Mouse (Mus musculus): Measurements from ENCODE around the gene Tnfaip2. TPM values are rescaled to one million over a fixed set of nuclear protein-coding genes. Genes with fewer than 3 reads are reported as not detected.

Tnfaip2 gene
- polyA plus RNA-seq, 1 experiment from 2014 or later: 1.9 TPM

DNA sequence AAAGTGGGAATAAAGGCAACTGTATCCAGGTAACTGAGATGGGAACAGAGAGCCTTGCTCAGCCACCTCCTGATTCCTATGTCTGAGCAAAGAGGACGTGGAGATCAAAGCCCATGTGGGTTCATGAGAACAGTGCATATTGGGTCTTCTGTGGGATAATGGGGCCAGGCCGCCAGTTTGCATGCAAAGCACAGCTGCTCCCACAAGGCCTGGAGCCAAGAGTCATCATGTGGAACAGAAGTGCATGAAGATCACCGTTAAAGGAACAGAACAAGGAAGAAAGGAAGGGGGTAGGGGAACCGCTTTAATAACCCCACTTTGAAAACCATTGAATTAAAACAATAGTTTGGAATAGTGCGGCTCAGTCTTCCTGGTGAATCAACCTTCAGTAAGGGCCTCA lies 30.6 kb downstream of the Tnfaip2 start:
- H3K4me2 ChIP-seq: no peak overlapping the region
- H3K27ac ChIP-seq (replicated peaks): no peak overlapping the region
- H3K9ac ChIP-seq: no peak overlapping the region
- ATAC-seq (ENCODE audit: low read depth): no peak
- H3K4me3 ChIP-seq: no peak overlapping the region
- no peaks in the 10 kb centered on the region for H3K9me3 ChIP-seq
- H3K36me3 ChIP-seq: no peaks in the 10 kb centered on the region
- WGBS: 46% methylated on average over 5 of the region's 5 CpGs
- peaks cover 13% of the 10 kb centered on the region; the same call in 1 of the 2 replicates for H3K4me1 ChIP-seq (replicated peaks)
- H3K27me3 ChIP-seq: peaks cover 8% of the 10 kb centered on the region

DNA sequence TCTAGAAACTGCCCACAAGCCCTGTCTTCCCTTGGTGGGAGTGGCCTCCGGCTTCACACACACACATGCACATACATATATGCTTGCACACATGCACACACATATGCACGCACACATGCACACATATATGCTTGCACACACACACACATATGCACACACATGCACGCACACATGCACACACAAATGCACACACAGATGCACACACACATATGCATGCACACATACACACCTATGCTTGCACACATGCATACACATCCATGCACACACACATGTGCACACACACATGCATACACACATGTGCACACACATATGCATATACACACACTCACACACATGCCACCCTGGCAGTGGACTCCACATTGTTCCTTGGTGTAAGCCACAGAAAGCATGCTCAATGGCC lies 32.1 kb downstream of the Tnfaip2 start:
- no peak for ATAC-seq (ENCODE audit: low read depth)
- no peak overlapping the region for H3K4me2 ChIP-seq
- no peak overlapping the region for H3K9ac ChIP-seq
- H3K36me3 ChIP-seq: no peaks in the 10 kb centered on the region
- peaks cover 13% of the 10 kb centered on the region; the same call in 1 of the 2 replicates for H3K4me1 ChIP-seq (replicated peaks)
- H3K9me3 ChIP-seq: no peaks in the 10 kb centered on the region
- H3K27ac ChIP-seq (replicated peaks): no peak overlapping the region
- H3K27me3 ChIP-seq: peaks cover 4% of the 10 kb centered on the region
- WGBS: 94% methylated on average over 3 of the region's 3 CpGs
- no peak overlapping the region for H3K4me3 ChIP-seq

DNA sequence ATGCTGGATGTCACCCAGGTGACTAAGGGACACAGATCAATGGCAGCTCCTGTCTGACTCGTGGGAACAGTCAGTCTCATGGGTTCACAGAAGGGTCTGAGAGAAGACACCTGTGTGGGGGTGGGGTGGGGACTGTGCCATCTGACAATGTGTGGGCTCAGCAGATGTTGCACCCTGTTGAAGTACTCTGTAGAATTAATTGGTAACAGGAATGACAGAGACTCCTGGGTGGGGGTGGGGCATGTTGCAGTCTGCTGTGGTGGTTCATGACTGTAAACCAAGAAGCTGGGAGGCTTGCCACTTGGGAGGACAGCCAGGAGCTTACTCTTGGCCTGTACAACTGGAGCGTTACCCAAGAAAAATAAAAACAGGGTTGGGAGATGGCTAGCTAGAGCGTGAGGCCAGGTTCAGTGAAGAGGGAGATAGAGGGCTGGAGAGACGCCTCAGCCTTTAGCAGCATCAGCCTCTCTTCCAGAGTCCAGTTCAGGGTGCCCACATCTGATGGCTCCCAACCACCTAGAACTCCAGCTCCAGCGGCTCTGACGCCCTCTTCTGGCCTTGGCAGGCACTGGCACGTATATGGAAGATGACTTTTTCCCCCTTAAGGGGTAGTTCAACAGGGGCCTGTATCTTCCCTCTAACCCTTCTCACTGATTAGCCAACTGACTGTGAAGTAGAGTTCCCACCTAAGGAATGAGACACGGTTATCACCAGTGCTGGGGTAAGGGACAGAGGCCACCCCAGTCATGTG lies 32.8 kb downstream of the Tnfaip2 start:
- Histone ChIP-seq H3K27me3 (peaks cover 4% of the 10 kb centered on the region; the same call in 1 of the 2 replicates), H3K36me3 (no peaks in the 10 kb centered on the region), H3K4me3 (no peak overlapping the region), H3K27ac (replicated peaks) (no peak overlapping the region), H3K4me2 (no peak overlapping the region), H3K4me1 (replicated peaks) (peaks cover 13% of the 10 kb centered on the region; the same call in 1 of the 2 replicates), H3K9ac (no peak overlapping the region), H3K9me3 (no peaks in the 10 kb centered on the region)
- peak; percentile 19; the same call in 1 of the 2 replicates for ATAC-seq (ENCODE audit: low read depth)
- 54% methylated on average over 8 of the region's 8 CpGs for WGBS

GRCm38 (mm10) chr12:111478924-111479323 lies 36.7 kb downstream of the Tnfaip2 start:
- Histone ChIP-seq H3K4me1 (replicated peaks) (peaks cover 18% of the 10 kb centered on the region), H3K4me2 (no peak overlapping the region), H3K4me3 (no peak overlapping the region), H3K9me3 (no peaks in the 10 kb centered on the region), H3K9ac (no peak overlapping the region), H3K27me3 (peaks cover 19% of the 10 kb centered on the region), H3K36me3 (no peaks in the 10 kb centered on the region), H3K27ac (replicated peaks) (no peak overlapping the region)
- 60% methylated on average over 5 of the region's 5 CpGs for WGBS
- ATAC-seq (ENCODE audit: low read depth): no peak

DNA sequence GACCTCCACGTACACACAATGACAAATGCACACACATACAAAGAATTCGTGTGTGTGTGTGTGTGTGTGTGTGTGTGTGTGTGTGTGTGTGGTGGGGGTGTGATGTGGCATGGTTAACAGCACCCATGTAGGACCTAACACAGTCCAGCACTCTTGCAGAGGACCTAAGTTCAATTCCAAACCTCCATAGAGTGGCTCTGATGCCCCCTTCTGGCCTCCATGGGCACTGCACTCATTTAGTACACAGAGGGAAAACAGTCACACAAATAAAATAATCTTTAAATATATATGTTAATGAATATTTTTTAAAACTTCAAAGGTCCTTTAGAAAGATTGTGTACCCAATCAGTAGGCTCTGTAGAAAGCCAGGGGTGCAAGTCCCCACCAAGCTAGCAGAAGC lies 37.6 kb downstream of the Tnfaip2 start:
- H3K27me3 ChIP-seq: peaks cover 29% of the 10 kb centered on the region
- no peak overlapping the region for H3K4me3 ChIP-seq
- WGBS: 58% methylated on average over 2 of the region's 2 CpGs
- H3K27ac ChIP-seq (replicated peaks): no peak overlapping the region
- no peak overlapping the region for H3K4me2 ChIP-seq
- peaks cover 17% of the 10 kb centered on the region for H3K4me1 ChIP-seq (replicated peaks)
- no peaks in the 10 kb centered on the region for H3K9me3 ChIP-seq
- no peak overlapping the region for H3K9ac ChIP-seq
- no peaks in the 10 kb centered on the region for H3K36me3 ChIP-seq
- no peak for ATAC-seq (ENCODE audit: low read depth)

GRCm38 (mm10) chr12:111485046-111485651 lies 42.9 kb downstream of the Tnfaip2 start:
- Histone ChIP-seq H3K27ac (replicated peaks) (no peak overlapping the region), H3K36me3 (no peaks in the 10 kb centered on the region), H3K27me3 (peaks cover 76% of the 10 kb centered on the region), H3K9ac (peak overlapping the region; percentile 56), H3K4me3 (peak overlapping the region; percentile 39), H3K9me3 (no peaks in the 10 kb centered on the region), H3K4me1 (replicated peaks) (peaks cover 33% of the 10 kb centered on the region), H3K4me2 (peak overlapping the region; percentile 63)
- under 1% methylated on average over 63 of the region's 63 CpGs for WGBS
- ATAC-seq (ENCODE audit: low read depth): no peak

GRCm38 (mm10) chr12:111485652-111486306 lies 43.5 kb downstream of the Tnfaip2 start, which contains the start of gene Gm266:
Gene Gm266, minus strand, starts transcription at chr12:111485823.
- peak within 1 kb of the TSS; percentile 56 for H3K9ac ChIP-seq
- peak within 1 kb of the TSS; percentile 39 for H3K4me3 ChIP-seq
- WGBS: under 1% methylated on average over 56 of the region's 58 CpGs
- peak; percentile 64 for ATAC-seq (ENCODE audit: low read depth)
- H3K4me2 ChIP-seq: peak within 1 kb of the TSS; percentile 63
- peaks cover 78% of the 10 kb centered on the region for H3K27me3 ChIP-seq
- no peaks in the 10 kb centered on the region for H3K9me3 ChIP-seq
- H3K4me1 ChIP-seq (replicated peaks): peaks cover 29% of the 10 kb centered on the region
- H3K27ac ChIP-seq (replicated peaks): no peak within 1 kb of the TSS
- H3K36me3 ChIP-seq: no peaks in the 10 kb centered on the region

GRCm38 (mm10) chr12:111486455-111486854 lies 44.2 kb downstream of the Tnfaip2 start:
- peaks cover 22% of the 10 kb centered on the region for H3K4me1 ChIP-seq (replicated peaks)
- no peak overlapping the region for H3K27ac ChIP-seq (replicated peaks)
- H3K36me3 ChIP-seq: no peaks in the 10 kb centered on the region
- WGBS: 4% methylated on average over 12 of the region's 12 CpGs
- H3K4me2 ChIP-seq: peak overlapping the region; percentile 63
- no peaks in the 10 kb centered on the region for H3K9me3 ChIP-seq
- peak overlapping the region; percentile 39; the same call in 1 of the 2 replicates for H3K4me3 ChIP-seq
- no peak for ATAC-seq (ENCODE audit: low read depth)
- peaks cover 79% of the 10 kb centered on the region for H3K27me3 ChIP-seq
- peak overlapping the region; percentile 56; the same call in 1 of the 2 replicates for H3K9ac ChIP-seq

GRCm38 (mm10) chr12:111489261-111489865 lies 47.1 kb downstream of the Tnfaip2 start:
- Histone ChIP-seq H3K27ac (replicated peaks) (no peak overlapping the region), H3K27me3 (peaks cover 56% of the 10 kb centered on the region), H3K4me2 (no peak overlapping the region), H3K9ac (no peak overlapping the region), H3K9me3 (0 out of 2 replicates have a peak, but pooled peaks cover 3% of the 10 kb centered on the region), H3K4me1 (replicated peaks) (peaks cover 22% of the 10 kb centered on the region), H3K4me3 (no peak overlapping the region), H3K36me3 (no peaks in the 10 kb centered on the region)
- 79% methylated on average over 11 of the region's 11 CpGs for WGBS
- no peak for ATAC-seq (ENCODE audit: low read depth)

DNA sequence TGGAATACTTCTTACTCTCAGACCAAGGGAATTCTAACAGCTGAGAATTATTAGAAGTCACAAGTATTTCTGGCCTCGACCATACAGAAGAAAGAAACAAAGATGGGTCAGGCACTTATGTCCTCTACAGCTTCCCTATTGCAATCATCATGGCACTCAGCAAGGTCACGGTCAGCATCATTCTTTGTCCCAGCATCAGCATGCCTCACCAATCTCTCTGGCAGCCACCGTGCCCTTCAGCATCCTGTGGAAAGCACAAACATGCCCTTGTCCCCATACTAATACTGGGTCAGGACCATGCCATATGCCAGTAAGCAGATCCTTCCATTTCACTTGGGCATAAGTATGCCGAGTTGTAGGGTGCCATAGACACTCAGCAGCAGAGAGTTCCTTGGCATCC lies 52.7 kb downstream of the Tnfaip2 start:
- peaks cover 3% of the 10 kb centered on the region; the same call in 1 of the 2 replicates for H3K4me1 ChIP-seq (replicated peaks)
- no peaks in the 10 kb centered on the region for H3K36me3 ChIP-seq
- WGBS: 66% methylated on average over 4 of the region's 4 CpGs
- no peak overlapping the region for H3K27ac ChIP-seq (replicated peaks)
- H3K9me3 ChIP-seq: 0 out of 2 replicates have a peak, but pooled peaks cover 3% of the 10 kb centered on the region
- no peak overlapping the region for H3K4me2 ChIP-seq
- no peak overlapping the region for H3K9ac ChIP-seq
- no peak for ATAC-seq (ENCODE audit: low read depth)
- peaks cover 2% of the 10 kb centered on the region; the same call in 1 of the 2 replicates for H3K27me3 ChIP-seq
- no peak overlapping the region for H3K4me3 ChIP-seq

- Histone ChIP-seq H3K9me3 (0 out of 2 replicates have a peak, but pooled peaks cover 3% of the 10 kb centered on the region), H3K27me3 (no peaks in the 10 kb centered on the region), H3K4me1 (replicated peaks) (peaks cover 14% of the 10 kb centered on the region), H3K4me2 (no peak overlapping the region), H3K27ac (replicated peaks) (no peak overlapping the region), H3K4me3 (no peak overlapping the region), H3K36me3 (no peaks in the 10 kb centered on the region), H3K9ac (no peak overlapping the region)
- WGBS: 48% methylated on average over 2 of the region's 2 CpGs
- ATAC-seq (ENCODE audit: low read depth): no peak
Observed at GRCm38 (mm10) chr12:111497076-111497475, 54.8 kb downstream of the Tnfaip2 start.

Data from neural tube, embryonic 13.5 days (tissue).